Mouse (Mus musculus) megakaryocyte, embryonic 14.5 days (primary cell): ENCODE measurements around the gene Ccdc106.

Experiments used
- FLI1 ChIP-seq: IDR thresholded peaks from 2 replicates; pipeline ENCODE4 v1.6.1; 2012; ENCODE audit warnings: low read length, inconsistent platforms, mixed read lengths
- GATA1 ChIP-seq: IDR thresholded peaks from 3 replicates; pipeline ENCODE4 v1.6.1; 2012; ENCODE audit warnings: mixed read lengths, low read length, inconsistent platforms, borderline replicate concordance

GRCm38 (mm10) chr7:4975455-4975854, 44.9 kb upstream of the Ccdc106 start:
- TF ChIP-seq GATA1 (no peak), FLI1 (no peak)
